Comparison of ENCODE assay signal across 8 mouse cellular contexts in genomic region chr12:86890091-86890720, GRCm38 (mm10). TPM values are rescaled to one million over a fixed set of nuclear protein-coding genes. Genes with fewer than 3 reads are reported as not detected.
DNase-seq lines count a peak whose midpoint lies in the region; ATAC-seq lines count a peak whose summit lies in the region.

No protein-coding gene starts in this region.

- no peaks in the 10 kb centered on the region for H3K36me3 ChIP-seq in forebrain, embryonic 13.5 days (ENCODE audit: poor library complexity, severe bottlenecking)
- H3K36me3 ChIP-seq in neural tube, embryonic 13.5 days = no peaks in the 10 kb centered on the region

- peak overlapping the region; percentile 99 for H3K27ac ChIP-seq in forebrain, embryonic 13.5 days
- H3K27ac ChIP-seq in neural tube, embryonic 13.5 days (replicated peaks) = peak overlapping the region; percentile 100

- no peaks in the 10 kb centered on the region for H3K9me3 ChIP-seq in forebrain, embryonic 13.5 days (replicated peaks)
- no peaks in the 10 kb centered on the region for H3K9me3 ChIP-seq in neural tube, embryonic 13.5 days

- 46% methylated on average over 12 of the region's 12 CpGs for WGBS in forebrain, embryonic 13.5 days
- 49% methylated on average over 12 of the region's 12 CpGs for WGBS in neural tube, embryonic 13.5 days

- H3K27me3 ChIP-seq in forebrain, embryonic 13.5 days = no peaks in the 10 kb centered on the region
- no peaks in the 10 kb centered on the region for H3K27me3 ChIP-seq in neural tube, embryonic 13.5 days

- H3K4me3 ChIP-seq in forebrain, embryonic 13.5 days = no peak overlapping the region
- no peak overlapping the region for H3K4me3 ChIP-seq in neural tube, embryonic 13.5 days

- H3K4me2 ChIP-seq in forebrain, embryonic 13.5 days = peak overlapping the region; percentile 71
- no peak overlapping the region for H3K4me2 ChIP-seq in neural tube, embryonic 13.5 days

- DNase-seq in kidney, adult 18-20 months = peak; percentile 70
- DNase-seq in kidney, adult 11 months = no peak
- DNase-seq in kidney, postnatal 10 days = peak; percentile 47
- no peak for DNase-seq in ovary, adult 18-20 months (ENCODE audit: low spot score)
- DNase-seq in layer of hippocampus, postnatal 10 days (ENCODE audit: low spot score in 2 of 2) = no peak
- no peak for DNase-seq in frontal cortex, postnatal 25 days (ENCODE audit: low spot score in 2 of 2)

- ATAC-seq in forebrain, embryonic 13.5 days = no peak
- ATAC-seq in neural tube, embryonic 13.5 days (ENCODE audit: low read depth) = no peak

- 0 out of 2 replicates have a peak overlapping the region, but pooled peaks have one; percentile 71 for H3K9ac ChIP-seq in forebrain, embryonic 13.5 days
- H3K9ac ChIP-seq in neural tube, embryonic 13.5 days = peak overlapping the region; percentile 65; the same call in 1 of the 2 replicates

- H3K4me1 ChIP-seq in forebrain, embryonic 13.5 days = peaks cover 92% of the 10 kb centered on the region
- peaks cover 95% of the 10 kb centered on the region for H3K4me1 ChIP-seq in neural tube, embryonic 13.5 days (replicated peaks)

RNA-seq across cellular contexts. Expression of gene Irf2bpl, which starts 5.6 kb away (rescaled TPM):
- polyA plus RNA-seq in forebrain, embryonic 13.5 days (2015; fragmentation: Nextera tagmentation; extraction: Ambion mirVana) = 54.2 and 54.8 TPM in 2 replicates
- 59.9 and 60.7 TPM in 2 replicates for polyA plus RNA-seq in neural tube, embryonic 13.5 days (2015; fragmentation: Nextera tagmentation; extraction: Ambion mirVana)
- 10 to 100 TPM; 77.9 to 81.5 TPM for total RNA-seq in layer of hippocampus, postnatal 10 days (2021)

RNA-seq across cellular contexts. Expression of gene Cipc, which starts 56.6 kb away (rescaled TPM):
- polyA plus RNA-seq in forebrain, embryonic 13.5 days (2015; fragmentation: Nextera tagmentation; extraction: Ambion mirVana) = 46.1 and 53.1 TPM in 2 replicates
- polyA plus RNA-seq in neural tube, embryonic 13.5 days (2015; fragmentation: Nextera tagmentation; extraction: Ambion mirVana) = 39.2 and 45.6 TPM in 2 replicates
- 10 to 100 TPM; 55.2 to 58.1 TPM for total RNA-seq in layer of hippocampus, postnatal 10 days (2021)

Comparison
In these comparisons a context has a peak if more than half of its experiments do, and no peak if none do; other contexts are left out.
1. DNase-seq: peak in kidney, adult 18-20 months (single experiment) and kidney, postnatal 10 days (single experiment); none in kidney, adult 11 months (single experiment), ovary, adult 18-20 months (single experiment), layer of hippocampus, postnatal 10 days (0 of 2) and frontal cortex, postnatal 25 days (0 of 2).